Mouse (Mus musculus) layer of hippocampus, adult 6 months (tissue): ENCODE measurements around the gene Hsp90b1. TPM values are rescaled to one million over a fixed set of nuclear protein-coding genes. Genes with fewer than 3 reads are reported as not detected.
A peak's percentile ranks its signal among the peaks of the same experiment; 100 is the strongest.

Source experiments
- long read RNA-seq, 2 experiments: library from polyadenylated mRNA; unstranded; transcript quantifications; one replicate each; pipeline ENCODE4 v2.0.0; 2019 to 2020
- microRNA-seq: library from miRNA; unstranded; fragments of <30 nt; microRNA quantifications from one replicate; pipeline ENCODE4 v1.2.0, GENCODE M21; 2020
- polyA plus RNA-seq: library from polyadenylated mRNA; unstranded; fragments of <200 nt; fragmentation: Nextera tagmentation; gene quantifications from 2 replicates; pipeline ENCODE4 v1.2.3, GENCODE M21; 2021

Gene Hsp90b1
- polyA plus RNA-seq: 151 and 173 TPM in 2 replicates
- long read RNA-seq, experiment 1, transcript Hsp90b1-201 (18 exons, 2,825 nt): major isoform, 33 of 390 reads
- long read RNA-seq, experiment 1, partial matches to known transcripts: 341 of 390 reads
- long read RNA-seq, experiment 1, other reads (novel, unspliced or antisense): 16 of 390 reads
- long read RNA-seq, experiment 2, transcript Hsp90b1-201 (18 exons, 2,825 nt): major isoform, 701 of 903 reads
- long read RNA-seq, experiment 2, partial matches to known transcripts: 161 of 903 reads
- long read RNA-seq, experiment 2, other reads (novel, unspliced or antisense): 41 of 903 reads

GRCm38 (mm10) chr10:86705318-86705921 lies at the start of gene Hsp90b1, which contains the start of gene Ttc41:
Gene Hsp90b1 (minus strand): TSS chr10:86705509.
Gene Ttc41 (plus strand): TSS chr10:86705811.

Small RNAs within 50 kb of the gene (microRNA-seq; reads per million reads assigned to microRNA genes)
- 2.8 reads per million, percentile 7 among the genes with 10 or more reads in this experiment for gene Gm25745

Other genes with a start within 250 kb of the Hsp90b1 start
- 8.5 TPM in 2 replicates for gene Syn3, start 206.6 kb downstream of the Hsp90b1 start, polyA plus RNA-seq
- 0.20 and 0.65 TPM in 2 replicates for gene Ttc41, start 302 bp upstream of the Hsp90b1 start, polyA plus RNA-seq
- not detected in 2 replicates for gene Gm49358, start 58.5 kb upstream of the Hsp90b1 start, polyA plus RNA-seq
- gene Nt5dc3, start 73.5 kb upstream of the Hsp90b1 start, polyA plus RNA-seq: 6.8 and 7.0 TPM in 2 replicates